Mouse (Mus musculus) heart, adult 11 months (tissue): Measurements from ENCODE around the gene Clec10a.

Source experiments
- DNase-seq: peaks from one replicate; pipeline ENCODE4 v3.0.0; 2022

The Clec10a gene

DNA sequence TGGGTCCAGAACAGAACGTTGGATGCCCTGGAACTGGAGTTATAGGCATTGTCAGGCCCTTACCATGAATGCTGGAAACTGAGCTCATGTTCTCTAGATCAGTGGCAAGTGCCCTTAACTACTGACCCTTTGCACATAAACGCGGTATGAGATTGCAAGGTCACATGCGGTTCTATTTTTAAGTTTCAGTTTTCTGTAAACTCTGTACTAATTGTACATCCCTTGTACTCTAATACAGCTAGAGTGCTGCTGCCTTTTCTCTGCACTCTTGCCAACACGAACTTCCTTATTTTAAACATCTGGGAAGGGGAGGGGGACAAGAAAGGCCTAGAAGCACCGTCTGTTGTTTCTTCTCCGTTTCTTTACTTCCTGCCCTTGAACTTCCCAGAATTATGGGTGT lies 29.1 kb downstream of the Clec10a start:
- peak; percentile 95 for DNase-seq

DNA sequence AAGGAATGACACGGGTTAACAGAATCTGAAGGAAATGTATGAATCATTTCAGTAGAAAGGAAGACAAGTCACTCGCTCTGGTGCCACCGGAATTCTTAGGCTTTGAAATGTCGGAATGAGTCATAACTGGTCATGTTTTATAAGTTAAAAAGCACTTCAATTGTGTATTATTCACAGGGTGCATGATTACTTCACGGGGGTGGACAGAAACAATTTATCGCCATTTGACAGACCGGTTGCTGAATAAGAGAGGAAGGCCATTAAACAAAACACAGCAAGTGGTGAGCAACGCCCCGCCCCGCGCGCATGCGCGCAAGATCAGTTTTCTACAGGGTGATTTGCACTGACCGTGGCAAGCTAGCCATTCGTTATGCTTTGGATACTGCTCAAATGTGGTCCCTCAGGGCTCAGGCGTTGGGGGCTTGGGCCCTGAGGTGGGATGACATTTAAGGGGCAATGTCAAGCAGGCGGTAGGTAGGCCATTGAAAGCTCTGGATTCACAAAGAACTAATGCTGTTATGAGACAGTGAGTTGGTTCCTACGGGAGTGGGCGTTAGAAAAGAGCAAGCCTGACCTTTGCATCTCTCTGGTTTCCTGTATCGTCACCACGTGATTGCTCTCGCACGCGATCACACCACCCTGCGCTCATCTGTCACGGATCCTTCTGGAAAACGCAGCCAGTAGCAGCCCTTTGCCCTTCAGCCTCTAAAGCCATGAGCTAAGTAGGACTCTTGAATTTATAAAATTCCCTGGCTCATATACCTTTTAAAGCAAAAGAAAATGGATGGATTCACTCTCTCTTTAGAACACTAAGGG lies 33.5 kb downstream of the Clec10a start:
- DNase-seq, result peak; percentile 82

DNA sequence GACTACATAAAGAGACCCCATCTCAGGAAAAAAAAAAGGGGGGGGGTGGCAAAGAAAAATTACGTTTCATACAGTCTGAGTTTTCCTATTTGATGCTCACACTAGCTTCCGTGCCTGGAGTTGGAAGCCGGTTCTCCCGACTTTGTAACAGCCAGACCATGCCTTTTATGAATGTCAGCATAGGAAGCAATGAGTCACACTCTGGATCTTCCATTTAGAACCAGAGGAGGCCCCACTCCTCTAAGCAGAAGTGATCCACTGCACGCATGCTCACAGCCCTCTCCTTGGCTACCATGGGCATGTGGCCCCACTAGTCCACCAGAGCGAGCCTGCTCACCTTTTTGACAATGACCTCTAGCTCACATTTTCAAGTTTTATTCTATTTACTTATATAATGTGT lies 35.2 kb downstream of the Clec10a start:
- peak; percentile 92 for DNase-seq

DNA sequence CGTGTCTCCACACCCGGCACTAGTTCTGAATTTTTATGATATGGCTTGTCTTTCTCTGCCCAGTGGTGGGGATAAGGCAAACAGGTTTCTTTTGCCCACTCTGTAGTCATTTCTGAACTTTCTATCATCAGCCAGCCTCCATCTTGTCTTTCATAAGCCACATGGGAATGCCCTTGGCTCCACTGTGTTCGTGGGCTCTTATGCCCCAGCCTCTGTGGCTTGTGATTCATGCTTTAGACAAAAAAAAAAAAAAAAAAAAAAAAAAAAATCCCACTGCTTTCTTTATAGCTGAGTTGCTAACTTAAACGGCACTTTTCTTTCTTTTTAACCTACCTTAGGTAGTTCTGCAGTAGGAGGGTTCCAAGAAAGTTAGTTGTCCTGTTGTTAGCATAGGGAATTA lies 36.2 kb downstream of the Clec10a start:
- DNase-seq, result no peak

DNA sequence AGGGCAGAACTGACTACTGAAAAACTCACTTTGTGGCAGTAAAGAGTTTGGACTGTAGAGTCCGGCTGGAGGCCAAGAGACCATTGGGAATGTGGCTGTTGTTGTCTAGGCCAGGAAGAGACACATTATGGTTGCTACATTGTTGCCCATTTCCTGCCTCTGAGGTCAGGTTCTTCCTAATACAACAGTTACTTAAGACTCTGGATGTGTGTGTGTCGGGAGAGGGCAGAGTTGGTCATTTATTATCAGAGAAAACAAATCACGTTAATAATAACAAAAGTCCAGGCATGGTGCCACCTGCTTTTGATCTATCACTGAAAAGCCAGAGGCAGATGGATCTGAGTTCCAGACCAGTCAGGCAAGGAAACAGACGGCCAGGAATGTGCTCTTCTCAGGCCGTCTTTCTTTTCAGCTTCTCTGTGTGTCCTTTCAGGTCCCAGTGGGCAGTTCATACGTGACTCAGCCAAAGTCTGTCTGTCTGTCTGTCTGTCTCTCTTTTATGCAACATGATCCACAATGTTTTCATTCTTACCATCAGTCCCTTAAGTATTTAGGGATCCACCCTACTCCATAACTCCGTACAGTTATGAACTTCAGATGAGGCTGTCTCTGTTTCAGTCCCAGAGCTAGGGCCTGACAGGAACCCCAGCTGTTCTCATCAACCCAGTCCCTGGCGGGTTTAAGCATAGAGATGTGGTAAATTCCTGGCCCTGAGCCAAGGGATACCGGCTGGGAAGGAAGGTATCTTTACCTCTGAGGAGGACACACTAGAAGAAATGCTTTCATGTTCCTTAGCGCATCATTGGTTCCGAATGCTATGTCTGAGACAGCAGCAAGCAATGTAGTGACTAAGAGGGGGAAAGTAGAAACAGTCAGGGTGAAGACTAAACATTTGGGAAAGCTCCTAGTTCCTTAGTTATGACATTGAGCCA lies 37.6 kb downstream of the Clec10a start:
- peak; percentile 84 for DNase-seq

DNA sequence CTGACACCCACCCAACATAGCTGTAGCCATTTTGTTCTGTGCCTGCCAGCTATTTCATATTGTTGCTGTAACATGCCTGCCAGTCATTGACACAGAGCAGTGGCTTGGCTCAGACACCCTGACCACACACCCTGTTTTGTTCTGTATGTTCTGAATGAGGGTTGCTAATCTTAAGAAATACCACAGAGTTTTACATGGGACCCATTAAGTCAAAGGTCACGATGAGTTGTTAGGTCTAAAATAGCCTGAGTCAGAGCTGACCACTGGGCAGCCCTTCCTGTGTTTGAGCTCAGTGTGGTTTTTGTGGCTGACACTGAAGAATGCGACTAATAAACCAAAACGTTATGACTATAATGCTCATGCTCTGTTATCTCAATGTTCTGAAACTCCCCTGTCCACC lies 42.3 kb downstream of the Clec10a start:
- peak; percentile 79 for DNase-seq

DNA sequence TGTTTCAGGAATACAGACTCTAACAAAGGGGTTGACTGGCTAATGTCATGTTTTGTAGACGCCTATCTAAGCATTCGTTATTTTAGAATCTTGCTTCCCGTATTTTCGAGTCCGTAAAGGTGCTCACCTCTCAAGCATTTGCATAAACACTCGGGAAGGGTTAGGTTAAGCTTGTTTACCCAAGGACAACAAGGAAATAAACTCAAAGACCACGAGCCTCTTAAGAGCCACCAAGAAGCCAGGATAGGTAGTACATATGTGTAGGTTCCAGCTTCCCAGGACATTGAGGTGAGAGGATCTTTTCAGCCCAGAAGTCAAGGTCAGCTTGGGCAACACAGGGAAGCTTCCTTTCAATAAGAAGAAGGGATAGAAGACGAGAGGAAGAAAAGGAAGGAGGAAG lies 43.1 kb downstream of the Clec10a start:
- DNase-seq, result no peak

DNA sequence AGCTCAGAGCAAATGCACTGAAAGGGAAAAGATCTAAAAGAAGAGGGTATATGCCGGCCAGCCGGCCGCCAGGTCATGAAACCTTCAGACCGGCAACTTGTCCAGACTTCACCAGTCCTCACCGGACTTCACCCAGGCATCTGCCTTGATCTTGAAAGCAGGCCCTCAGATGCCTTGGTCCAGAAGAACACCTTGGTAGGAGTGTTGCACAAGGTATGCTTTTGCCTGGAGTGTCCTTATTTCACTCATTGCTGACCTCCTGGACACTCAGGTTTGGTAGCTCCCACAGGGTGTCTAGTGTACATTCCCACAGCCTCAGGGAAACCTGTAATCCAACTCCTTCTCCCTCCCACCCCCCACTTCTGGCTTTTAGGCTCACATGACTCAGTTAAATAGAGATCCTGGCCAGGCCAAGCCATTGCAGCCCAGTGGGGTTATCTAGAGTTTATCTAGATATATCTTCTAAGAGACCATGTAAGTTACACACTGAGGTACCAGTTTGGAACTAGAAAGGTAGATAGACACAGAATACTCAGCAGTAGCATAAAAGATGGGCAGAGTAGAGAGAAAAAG lies 44.1 kb downstream of the Clec10a start:
- DNase-seq, result peak; percentile 88

DNA sequence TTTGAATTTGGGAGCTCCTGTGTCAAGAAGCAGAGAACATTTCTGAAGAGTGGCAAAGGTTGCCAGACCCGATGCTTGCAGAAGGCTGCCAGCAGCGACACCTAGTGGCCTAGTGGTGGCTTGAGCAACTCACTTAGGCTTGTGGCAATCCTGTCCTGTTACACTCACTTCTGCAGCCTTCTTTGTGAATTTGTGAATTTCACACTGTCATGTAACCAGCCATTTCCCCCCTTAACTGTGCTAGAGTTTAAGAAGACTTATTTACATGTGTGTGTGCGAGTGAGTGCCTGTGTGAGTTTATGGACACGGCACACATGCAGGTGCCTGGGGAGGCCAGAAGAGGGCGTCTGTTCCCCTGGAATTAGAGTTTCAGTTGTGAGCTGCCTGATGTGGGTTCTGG lies 45.7 kb downstream of the Clec10a start:
- peak; percentile 93 for DNase-seq

DNA sequence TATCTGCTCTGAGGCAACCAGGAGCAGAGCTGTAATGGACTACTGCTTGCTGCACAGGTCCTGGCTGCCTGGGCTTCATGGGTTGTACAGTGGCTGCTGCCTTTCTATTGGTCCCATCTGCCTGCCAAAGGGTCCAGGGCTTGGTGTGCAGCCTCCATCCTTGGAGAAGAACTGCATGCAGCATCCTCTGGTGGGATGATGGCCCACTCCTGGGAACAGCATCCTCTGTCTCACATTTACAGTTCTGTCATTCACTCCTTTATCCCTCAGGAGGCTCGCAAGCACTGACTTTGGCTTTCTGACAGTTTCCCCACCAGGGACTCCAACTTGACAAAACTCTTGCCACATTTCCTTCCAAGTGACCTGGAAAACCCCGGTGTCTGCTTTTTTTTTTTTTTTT lies 50.8 kb downstream of the Clec10a start:
- peak; percentile 91 for DNase-seq

DNA sequence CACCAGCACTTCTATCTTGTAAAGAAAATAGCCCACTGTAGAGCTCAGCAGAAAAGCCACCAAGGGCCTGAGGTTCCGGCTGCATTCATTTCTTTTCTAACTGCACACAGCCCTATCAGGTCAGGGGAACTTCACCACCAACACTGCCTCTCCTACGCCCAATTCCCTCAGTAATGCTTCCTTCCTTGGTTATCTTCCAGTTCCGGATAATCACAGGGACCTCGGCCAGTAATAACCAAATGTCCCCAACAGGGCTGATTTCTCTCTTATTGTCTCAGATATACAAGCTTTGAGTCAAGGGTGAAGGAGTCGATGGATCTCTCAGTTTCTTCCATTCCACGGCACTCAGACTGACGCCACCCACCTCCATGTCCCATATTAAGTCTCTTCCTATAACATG lies 51.3 kb downstream of the Clec10a start:
- peak; percentile 89 for DNase-seq

DNA sequence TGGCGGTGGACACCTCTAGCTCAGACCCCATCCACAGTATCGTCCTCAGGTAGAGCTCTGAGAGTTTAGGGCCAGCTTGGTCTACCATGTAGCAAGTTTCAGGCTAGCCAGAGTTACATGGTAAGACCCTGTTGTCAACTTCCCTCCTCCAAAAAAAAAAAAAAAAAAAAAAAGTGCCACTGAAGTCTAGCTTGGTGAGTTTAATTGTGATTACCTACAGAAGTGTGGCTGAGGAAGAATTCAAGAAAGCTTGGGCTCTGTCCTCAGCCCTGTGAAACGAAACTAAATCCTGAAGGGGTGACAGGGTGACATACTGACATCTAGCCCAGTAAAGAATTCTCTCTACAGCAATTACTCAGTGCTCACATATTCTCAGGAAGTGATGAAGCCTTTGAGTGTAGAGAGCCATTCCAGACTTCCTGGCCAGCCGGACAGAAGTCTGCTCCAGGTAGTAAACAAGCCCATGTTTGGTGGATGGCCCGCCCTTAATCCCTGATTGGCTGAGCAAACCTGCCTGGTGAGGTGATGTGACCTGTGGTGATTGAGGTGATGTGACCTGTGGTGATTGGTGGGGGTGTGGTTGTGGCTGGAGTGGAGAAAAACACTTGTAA lies 52.9 kb downstream of the Clec10a start:
- peak; percentile 89 for DNase-seq

DNA sequence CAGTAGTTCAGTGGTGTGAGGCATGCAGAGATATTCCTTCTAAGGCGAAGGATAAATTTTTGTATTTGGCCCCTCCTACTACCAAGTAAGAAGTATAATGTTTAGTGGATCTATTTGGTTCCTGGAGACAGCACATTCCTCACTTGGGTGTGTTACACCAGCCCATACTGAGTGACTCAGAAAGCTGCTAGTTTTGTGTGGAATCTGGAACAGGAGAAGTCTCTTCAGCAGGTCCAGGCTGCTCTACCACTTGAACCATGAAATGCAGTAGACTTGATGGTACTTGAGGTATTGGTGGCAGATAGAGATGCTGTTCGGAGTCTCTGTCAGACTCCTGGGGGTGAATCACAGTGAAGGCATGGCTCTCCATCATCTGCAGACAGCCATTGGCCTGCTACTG lies 54.7 kb downstream of the Clec10a start:
- DNase-seq, result no peak

DNA sequence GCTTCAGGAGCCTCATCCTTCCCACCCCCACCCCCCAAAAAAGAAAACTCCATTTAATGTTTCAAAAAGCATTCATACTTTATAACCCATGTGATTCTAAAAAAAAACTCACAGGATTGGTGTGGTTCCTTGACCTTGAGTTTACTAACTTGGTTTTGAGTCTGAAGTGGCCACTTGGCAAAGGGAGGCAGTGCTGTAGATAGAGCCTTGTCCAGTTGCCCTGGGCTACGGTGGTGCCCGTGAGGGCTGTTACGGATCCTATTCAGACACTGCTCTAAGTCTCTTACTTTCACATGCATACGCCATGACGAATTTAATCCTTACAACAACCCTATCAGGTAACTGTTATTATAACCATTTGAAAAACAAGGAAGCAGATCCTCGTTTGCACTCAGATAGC lies 56.0 kb downstream of the Clec10a start:
- peak; percentile 87 for DNase-seq

DNA sequence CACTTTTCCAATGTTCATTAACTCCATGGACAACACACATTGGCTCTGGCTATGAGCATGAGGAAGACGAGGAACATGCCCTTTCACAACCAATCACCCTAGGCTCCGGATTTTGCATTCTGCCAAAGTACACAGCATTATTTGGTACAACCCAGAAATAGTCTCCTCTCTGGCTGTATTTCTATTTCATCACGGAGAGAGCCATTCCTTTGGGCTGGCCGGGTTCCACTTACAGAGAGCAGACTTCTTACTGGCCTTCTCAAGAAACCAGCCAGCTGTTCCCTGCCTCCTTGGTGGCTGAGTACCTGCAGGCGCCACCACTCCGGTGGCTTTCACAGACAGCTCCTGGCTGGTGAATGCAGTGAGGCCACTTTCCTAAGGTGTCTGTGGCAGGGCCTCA lies 56.4 kb downstream of the Clec10a start, which contains the start of gene Slc16a11:
Gene Slc16a11, plus strand, starts transcription at position 330 of the 400 bp plus-strand sequence.
- peak; percentile 93 for DNase-seq

DNA sequence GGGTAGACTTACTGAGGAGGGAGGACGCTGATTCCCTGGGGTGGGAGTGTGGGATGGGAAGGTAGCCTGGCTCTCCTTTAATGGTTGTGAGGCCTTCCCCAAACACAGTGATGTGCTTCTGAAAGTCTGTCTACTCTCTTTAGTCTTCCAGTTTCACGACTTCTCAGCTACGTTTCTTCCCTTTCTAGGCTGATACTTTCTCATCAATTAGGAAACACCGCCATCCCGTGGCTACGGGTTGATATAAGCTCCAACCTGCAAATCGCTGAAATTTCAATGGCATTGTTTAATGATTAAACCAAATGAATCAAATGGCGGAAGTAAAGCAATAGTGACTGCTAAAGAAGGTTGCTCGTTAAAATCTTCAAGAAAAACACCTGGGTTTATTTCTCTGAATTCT lies 56.9 kb downstream of the Clec10a start:
- peak; percentile 93 for DNase-seq

DNA sequence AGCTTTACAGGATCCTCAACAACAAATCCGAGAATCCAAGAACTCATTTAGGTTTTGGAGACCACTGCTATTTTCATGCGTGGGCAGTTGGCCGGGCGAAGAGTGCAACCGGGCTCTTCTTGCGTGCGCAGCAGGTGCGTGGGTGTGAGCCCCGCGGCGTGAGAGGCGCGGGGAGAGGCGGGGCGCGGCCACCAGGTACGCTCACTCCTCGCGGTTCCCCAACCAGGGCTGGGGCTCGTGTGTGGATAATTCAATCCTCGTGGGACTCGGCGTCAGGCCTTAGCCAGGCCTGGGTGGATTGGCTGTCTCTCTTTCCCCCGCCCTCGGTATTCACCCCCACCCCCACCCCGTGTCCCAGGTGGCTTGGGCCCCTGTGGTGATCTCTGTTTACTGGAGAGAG lies 57.7 kb downstream of the Clec10a start:
- no peak for DNase-seq

DNA sequence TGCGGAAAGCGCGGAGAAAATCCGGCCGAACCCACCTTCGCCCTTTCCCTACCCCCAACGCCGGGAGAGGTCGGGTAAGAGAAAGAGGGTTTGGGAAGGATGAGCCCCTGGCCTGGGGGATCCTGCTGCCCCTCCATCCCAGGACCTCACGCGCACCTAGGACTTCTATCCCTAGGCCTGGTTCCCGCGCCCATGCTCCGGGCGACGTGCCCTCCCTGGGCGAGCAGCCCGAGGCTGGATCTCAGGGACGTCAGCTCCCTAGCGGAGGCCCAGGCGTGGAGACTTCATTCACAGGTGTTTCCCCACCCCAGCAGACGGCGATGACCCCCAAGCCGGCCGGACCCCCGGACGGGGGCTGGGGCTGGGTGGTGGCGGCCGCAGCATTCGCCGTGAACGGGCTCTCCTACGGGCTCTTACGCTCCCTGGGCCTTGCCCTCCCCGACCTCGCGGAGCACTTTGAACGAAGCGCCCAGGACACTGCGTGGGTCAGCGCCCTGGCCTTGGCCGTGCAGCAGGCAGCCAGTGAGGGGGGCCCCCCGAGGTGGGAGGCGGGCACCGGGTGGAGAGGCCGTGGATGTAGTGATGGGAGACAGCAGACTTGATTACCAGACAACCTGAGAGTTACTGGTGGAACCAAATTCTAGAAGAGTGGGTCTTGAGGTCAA lies 58.3 kb downstream of the Clec10a start:
- peak; percentile 93 for DNase-seq

DNA sequence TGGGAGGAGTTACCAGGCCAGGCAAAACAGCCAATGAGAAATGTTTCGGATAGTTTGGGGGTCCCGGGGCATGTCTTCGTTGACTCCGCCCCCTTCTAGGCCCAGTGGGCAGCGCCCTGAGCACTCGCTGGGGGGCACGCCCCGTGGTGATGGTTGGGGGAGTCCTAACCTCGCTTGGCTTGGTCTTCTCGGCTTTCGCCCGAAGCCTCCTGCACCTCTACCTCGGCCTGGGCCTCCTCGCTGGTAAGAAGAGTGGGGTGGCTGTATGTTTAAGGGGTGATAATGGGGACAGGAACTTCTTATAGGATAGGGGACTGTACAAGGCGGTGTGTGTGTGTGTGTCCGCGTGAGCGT lies 58.8 kb downstream of the Clec10a start:
- peak; percentile 93 for DNase-seq

DNA sequence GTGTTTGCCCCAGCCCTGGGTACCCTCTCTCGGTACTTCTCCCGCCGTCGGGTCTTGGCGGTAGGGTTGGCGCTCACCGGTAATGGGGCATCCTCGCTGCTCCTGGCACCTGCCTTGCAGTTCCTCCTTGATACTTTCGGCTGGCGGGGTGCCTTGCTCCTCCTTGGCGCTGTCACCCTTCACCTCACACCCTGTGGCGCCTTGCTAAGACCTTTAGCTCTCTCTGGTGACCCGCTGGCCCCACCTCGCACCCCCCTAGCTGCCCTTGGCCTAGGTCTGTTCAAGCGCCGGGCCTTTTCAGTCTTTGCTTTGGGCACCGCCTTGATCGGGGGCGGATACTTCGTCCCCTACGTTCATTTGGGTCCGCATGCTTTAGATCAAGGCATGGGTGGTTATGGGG lies 59.3 kb downstream of the Clec10a start:
- peak; percentile 94 for DNase-seq

DNA sequence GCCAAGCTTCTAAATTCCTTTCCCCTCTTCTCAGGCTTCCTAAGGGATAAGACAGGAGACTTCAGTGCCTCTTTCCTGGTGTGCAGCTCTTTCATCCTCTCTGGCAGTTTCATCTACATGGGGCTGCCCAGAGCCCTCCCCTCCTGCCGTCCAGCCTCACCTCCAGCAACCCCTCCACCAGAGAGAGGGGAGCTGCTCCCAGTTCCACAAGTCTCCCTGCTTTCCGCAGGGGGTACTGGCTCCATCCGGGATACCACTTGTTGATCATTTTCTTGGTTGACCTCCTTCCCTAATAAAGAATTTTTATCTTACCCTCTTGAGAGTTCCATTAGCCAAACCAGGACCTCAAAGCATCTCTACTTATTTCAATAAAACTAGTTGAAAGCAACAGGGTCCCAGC lies 60.1 kb downstream of the Clec10a start:
- no peak for DNase-seq

DNA sequence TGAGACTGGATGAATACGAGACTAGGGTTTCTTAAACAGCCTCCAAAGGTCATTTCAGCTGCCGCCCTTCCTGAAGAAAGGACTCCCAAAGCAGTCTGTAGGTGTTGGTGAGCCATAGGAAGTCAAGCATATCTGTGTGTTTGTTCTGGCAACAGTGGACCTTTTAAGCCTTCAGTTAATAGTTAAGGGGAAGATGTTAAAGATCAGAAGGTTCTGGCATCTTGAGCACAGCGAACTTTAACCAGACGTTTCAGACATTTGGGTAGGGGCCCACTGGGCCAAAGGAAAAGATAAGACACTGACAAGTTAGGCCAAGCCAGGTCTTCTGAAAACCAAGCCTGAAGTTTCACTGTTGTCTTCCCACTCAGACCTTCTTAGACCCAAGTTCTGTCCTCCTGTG lies 62.0 kb downstream of the Clec10a start:
- DNase-seq, result peak; percentile 74
